Mouse (Mus musculus) hindbrain, postnatal 0 days (tissue): ENCODE data around the gene Rnf157. TPM values are rescaled to one million over a fixed set of nuclear protein-coding genes. Genes with fewer than 3 reads are reported as not detected.

ENCODE experiments used
- ATAC-seq: fragments of 200-750 bp; cut with Nextera tagmentation; 2 replicates; pipeline ENCODE4 v1.8.0; 2017; ENCODE audit warnings: mild to moderate bottlenecking, moderate TSS enrichment, moderate library complexity
- DNase-seq: peaks from one replicate; pipeline ENCODE4 v3.0.0-alpha.2; 2015; ENCODE audit warnings: low spot score
- H3K27ac ChIP-seq: fragments of 300-500 bp; sonication (generic); 2 replicates; pipeline ENCODE4 v1.5.1; 2014; ENCODE audit warnings: mild to moderate bottlenecking
- H3K27me3 ChIP-seq: fragments of 300-500 bp; sonication (generic); 2 replicates; pipeline ENCODE4 v1.6.1; 2014; ENCODE audit warnings: low read length, mixed read lengths; ENCODE audit not compliant: insufficient read depth
- H3K36me3 ChIP-seq: fragments of 300-500 bp; sonication (generic); 2 replicates; pipeline ENCODE4 v1.6.1; 2014; ENCODE audit warnings: low read length, mixed read lengths; ENCODE audit not compliant: insufficient read depth
- H3K4me1 ChIP-seq: fragments of 300-500 bp; sonication (generic); 2 replicates; pipeline ENCODE4 v1.6.1; 2014; ENCODE audit warnings: antibody characterized with exemption, low read length, mixed read lengths; ENCODE audit not compliant: insufficient read depth
- H3K4me2 ChIP-seq: fragments of 300-500 bp; sonication (generic); 2 replicates; pipeline ENCODE4 v1.6.1; 2014; ENCODE audit warnings: low read depth, mild to moderate bottlenecking, low read length, moderate library complexity, mixed read lengths
- H3K4me3 ChIP-seq: fragments of 300-500 bp; sonication (generic); 2 replicates; pipeline ENCODE4 v1.5.1; 2014; ENCODE audit warnings: low read length
- H3K9ac ChIP-seq: fragments of 300-500 bp; sonication (generic); replicated peaks from 2 replicates; pipeline ENCODE4 v1.6.1; 2014; ENCODE audit warnings: mild to moderate bottlenecking, low read length, moderate library complexity, mixed read lengths
- H3K9me3 ChIP-seq: fragments of 300-500 bp; sonication (generic); 2 replicates; pipeline ENCODE4 v1.6.1; 2016; ENCODE audit warnings: low read length, mixed read lengths
- CTCF ChIP-seq: IDR thresholded peaks from 2 replicates; pipeline ENCODE4 v1.5.1; 2016; ENCODE audit warnings: antibody characterized with exemption, control low read depth, low read depth
- WGBS: fragments of 180-500 bp; shearing (Covaris S2); extraction: QIAGEN DNeasy Blood & Tissue Kit; methylation state at CpG from one replicate; pipeline ENCODE4 v1.1.7; 2014; 5-methylcytosine and 5-hydroxymethylcytosine counted together
- polyA plus RNA-seq: library from polyadenylated mRNA; unstranded; fragments of >200 nt; fragmentation: Nextera tagmentation; extraction: Ambion mirVana; gene quantifications from 2 replicates; pipeline ENCODE4 v1.2.1, GENCODE M21; 2015
- total RNA-seq: library from RNA; depleted of rRNA; stranded (reverse); fragments of >200 nt; gene quantifications from 2 replicates; pipeline ENCODE4 v1.2.3, GENCODE M21; 2014

Gene Rnf157
- total and polyA plus RNA-seq, 2 experiments from 2014 or later = 60.5 to 117 TPM

- peaks cover 17% of the 10 kb centered on the region; the same call in 1 of the 2 replicates for H3K4me1 ChIP-seq
- H3K9me3 ChIP-seq = no peaks in the 10 kb centered on the region
- no peak for TF ChIP-seq CTCF
- no peaks in the 10 kb centered on the region for H3K27me3 ChIP-seq
- H3K9ac ChIP-seq = peak overlapping the region; percentile 78
- peaks cover 8% of the 10 kb centered on the region; the same call in 1 of the 2 replicates for H3K36me3 ChIP-seq
- no peak for DNase-seq
- no peak for ATAC-seq
- H3K4me2 ChIP-seq = peak overlapping the region; percentile 65
- WGBS = 50% methylated on average over 12 of the region's 12 CpGs
- peak overlapping the region; percentile 91 for H3K27ac ChIP-seq
- H3K4me3 ChIP-seq = peak overlapping the region; percentile 76
Measured at GRCm38 (mm10) chr11:116434967-116435752, 22.3 kb upstream of the Rnf157 start.

GRCm38 (mm10) chr11:116434287-116434966 lies 21.6 kb upstream of the Rnf157 start:
- Histone ChIP-seq H3K36me3 (peaks cover 8% of the 10 kb centered on the region; the same call in 1 of the 2 replicates), H3K9me3 (no peaks in the 10 kb centered on the region), H3K4me1 (peaks cover 17% of the 10 kb centered on the region; the same call in 1 of the 2 replicates), H3K4me3 (peak overlapping the region; percentile 76), H3K4me2 (peak overlapping the region; percentile 65), H3K27ac (peak overlapping the region; percentile 91), H3K27me3 (no peaks in the 10 kb centered on the region), H3K9ac (peak overlapping the region; percentile 78)
- TF ChIP-seq CTCF = no peak
- under 1% methylated on average over 41 of the region's 67 CpGs for WGBS
- ATAC-seq (peak; percentile 8; the same call in 1 of the 2 replicates), DNase-seq (peak; percentile 75)

- peak within 1 kb of the TSS; percentile 91 for H3K27ac ChIP-seq
- H3K36me3 ChIP-seq = 0 out of 2 replicates have a peak, but pooled peaks cover 4% of the 10 kb centered on the region
- peak; percentile 98 for ATAC-seq
- WGBS = 2% methylated on average over 66 of the region's 66 CpGs
- H3K4me2 ChIP-seq = peak within 1 kb of the TSS; percentile 65
- TF ChIP-seq CTCF = no peak
- H3K4me1 ChIP-seq = peaks cover 17% of the 10 kb centered on the region; the same call in 1 of the 2 replicates
- peak within 1 kb of the TSS; percentile 76 for H3K4me3 ChIP-seq
- H3K9me3 ChIP-seq = no peaks in the 10 kb centered on the region
- DNase-seq = peak; percentile 100
- H3K27me3 ChIP-seq = no peaks in the 10 kb centered on the region
- H3K9ac ChIP-seq = peak within 1 kb of the TSS; percentile 78
Measured at GRCm38 (mm10) chr11:116433356-116434286, 20.8 kb upstream of the Rnf157 start, which contains the start of gene Ubald2. TSS of gene Ubald2 (plus strand) at chr11:116434094.

- WGBS = 69% methylated on average over 8 of the region's 8 CpGs
- H3K36me3 ChIP-seq = 0 out of 2 replicates have a peak, but pooled peaks cover 4% of the 10 kb centered on the region
Measured at GRCm38 (mm10) chr11:116432593-116433355, 19.9 kb upstream of the Rnf157 start.

GRCm38 (mm10) chr11:116432127-116432526 lies 19.3 kb upstream of the Rnf157 start:
- Histone ChIP-seq H3K9me3 (no peaks in the 10 kb centered on the region), H3K9ac (no peak overlapping the region), H3K4me1 (peaks cover 15% of the 10 kb centered on the region; the same call in 1 of the 2 replicates), H3K4me2 (no peak overlapping the region), H3K27ac (no peak overlapping the region), H3K36me3 (no peaks in the 10 kb centered on the region), H3K4me3 (no peak overlapping the region), H3K27me3 (no peaks in the 10 kb centered on the region)
- DNase-seq (no peak), ATAC-seq (no peak)
- 56% methylated on average over 6 of the region's 6 CpGs for WGBS
- no peak for TF ChIP-seq CTCF

More at GRCm38 (mm10) chr11:116432593-116433355, 19.9 kb upstream of the Rnf157 start:
- peaks cover 17% of the 10 kb centered on the region; the same call in 1 of the 2 replicates for H3K4me1 ChIP-seq
- H3K27ac ChIP-seq = no peak overlapping the region
- H3K9ac ChIP-seq = no peak overlapping the region
- no peak for TF ChIP-seq CTCF
- H3K4me3 ChIP-seq = no peak overlapping the region
- no peak overlapping the region for H3K4me2 ChIP-seq
- DNase-seq (no peak), ATAC-seq (no peak)
- H3K27me3 ChIP-seq = no peaks in the 10 kb centered on the region
- H3K9me3 ChIP-seq = no peaks in the 10 kb centered on the region
